ENCODE assay signal across 16 mouse cellular contexts in the genomic region with DNA sequence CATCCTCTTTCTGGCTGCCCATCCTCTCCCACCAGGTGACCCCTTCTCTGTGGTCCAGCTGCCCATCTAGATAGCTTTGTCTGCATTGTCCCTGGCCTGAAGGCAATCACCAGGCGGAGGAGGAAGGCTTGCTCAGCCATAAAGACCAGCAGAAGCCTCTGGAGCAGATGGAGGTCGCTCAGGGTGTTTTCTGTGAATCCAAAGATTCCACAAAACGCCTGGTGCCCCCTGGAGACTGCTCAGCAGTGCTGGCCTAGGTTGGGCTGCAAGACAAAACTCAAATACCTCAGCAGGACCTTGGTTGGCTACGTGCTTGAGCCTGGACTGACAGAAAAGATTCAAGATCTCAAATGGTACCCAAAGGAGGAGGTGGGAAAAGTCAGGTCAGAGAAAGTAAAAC.
DNase-seq lines count a peak whose midpoint lies in the region; ATAC-seq and TF ChIP-seq lines count a peak whose summit lies in the region.
"Had no signal": no experiment of that assay in that cellular context is flagged by ENCODE, and none has a peak within 500 bp of the region (broad histone marks: within the 10 kb centered on the region; RNA-seq: fewer than 3 reads in every experiment).

No protein-coding gene starts in this region.

- H3K36me3 ChIP-seq in kidney, embryonic 16.5 days (ENCODE audit: insufficient read depth, low read length), result peaks cover 5% of the 10 kb centered on the region; the same call in 1 of the 2 replicates
- H3K36me3 ChIP-seq in midbrain, embryonic 12.5 days, result no peaks in the 10 kb centered on the region
- peaks cover 13% of the 10 kb centered on the region for H3K36me3 ChIP-seq in midbrain, embryonic 13.5 days

- WGBS in kidney, embryonic 16.5 days, result 34% methylated on average over 4 of the region's 4 CpGs
- 38% methylated on average over 4 of the region's 4 CpGs for WGBS in midbrain, embryonic 12.5 days
- 48% methylated on average over 4 of the region's 4 CpGs for WGBS in midbrain, embryonic 13.5 days
- 17% methylated on average over 4 of the region's 4 CpGs for WGBS in cerebellum, adult 2 months

- no peak overlapping the region for H3K27ac ChIP-seq in kidney, embryonic 16.5 days (ENCODE audit: low read length)
- no peak overlapping the region for H3K27ac ChIP-seq in midbrain, embryonic 12.5 days (replicated peaks)
- no peak overlapping the region for H3K27ac ChIP-seq in midbrain, embryonic 13.5 days
- H3K27ac ChIP-seq in cerebellum, adult 2 months (ENCODE audit: insufficient read depth, low read length), result no peak overlapping the region
- H3K27ac ChIP-seq: forebrain, embryonic 15.5 days; heart, adult 2 months; hindbrain, embryonic 13.5 days had no signal

- peak; percentile 27; the same call in 1 of the 2 replicates for TF ChIP-seq CTCF in brain, embryonic 14.5 days (IDR thresholded peaks at IDR 0.05; ENCODE audit: borderline replicate concordance, extremely low read depth, insufficient read depth, insufficient read length)
- TF ChIP-seq CTCF in cerebellum, adult 2 months (IDR thresholded peaks at IDR 0.05; ENCODE audit: borderline replicate concordance, insufficient read depth, low read depth, low read length), result no peak

- no peaks in the 10 kb centered on the region for H3K9me3 ChIP-seq in kidney, embryonic 16.5 days (ENCODE audit: low read length)
- no peaks in the 10 kb centered on the region for H3K9me3 ChIP-seq in midbrain, embryonic 12.5 days
- no peaks in the 10 kb centered on the region for H3K9me3 ChIP-seq in midbrain, embryonic 13.5 days
- H3K9me3 ChIP-seq: forebrain, embryonic 15.5 days; hindbrain, embryonic 13.5 days had no signal

- no peak for TF ChIP-seq POLR2A in brain, embryonic 14.5 days (IDR thresholded peaks at IDR 0.05; ENCODE audit: borderline replicate concordance, extremely low read depth, insufficient read depth, insufficient read length, poor library complexity, severe bottlenecking)
- no peak for TF ChIP-seq POLR2A in cerebellum, adult 2 months (IDR thresholded peaks at IDR 0.05; ENCODE audit: borderline replicate concordance, insufficient read depth, low read length)

- H3K4me1 ChIP-seq in kidney, embryonic 16.5 days (ENCODE audit: insufficient read depth, low read length), result peaks cover 24% of the 10 kb centered on the region
- peaks cover 20% of the 10 kb centered on the region for H3K4me1 ChIP-seq in midbrain, embryonic 12.5 days
- H3K4me1 ChIP-seq in midbrain, embryonic 13.5 days (replicated peaks), result peaks cover 23% of the 10 kb centered on the region
- H3K4me1 ChIP-seq in cerebellum, adult 2 months (ENCODE audit: control insufficient read depth, insufficient read depth, low read length), result peaks cover 50% of the 10 kb centered on the region

- DNase-seq in kidney, adult 11 months, result no peak
- peak; percentile 48 for DNase-seq in brain, embryonic 14.5 days (ENCODE audit: low read depth)
- peak; percentile 24 for DNase-seq in retina, postnatal 1 day
- no peak for DNase-seq in cerebellum, adult 2 months
- DNase-seq: cerebellum, adult 11 months; cerebellum, postnatal 36 days; heart, adult 2 months; lung, postnatal 14 days; thymus, adult 2 months had no signal

- no peaks in the 10 kb centered on the region for H3K27me3 ChIP-seq in kidney, embryonic 16.5 days (ENCODE audit: insufficient read depth, low read length)
- peaks cover 54% of the 10 kb centered on the region for H3K27me3 ChIP-seq in midbrain, embryonic 12.5 days
- H3K27me3 ChIP-seq in midbrain, embryonic 13.5 days, result peaks cover 36% of the 10 kb centered on the region
- no peaks in the 10 kb centered on the region for H3K27me3 ChIP-seq in cerebellum, adult 2 months (ENCODE audit: control insufficient read depth, insufficient read depth, low read length)
- H3K27me3 ChIP-seq: forebrain, embryonic 15.5 days had no signal

- no peak overlapping the region for H3K4me3 ChIP-seq in kidney, embryonic 16.5 days (ENCODE audit: low read length)
- no peak overlapping the region for H3K4me3 ChIP-seq in midbrain, embryonic 12.5 days
- H3K4me3 ChIP-seq in midbrain, embryonic 13.5 days (replicated peaks), result no peak overlapping the region
- no peak overlapping the region for H3K4me3 ChIP-seq in cerebellum, adult 2 months (replicated peaks; ENCODE audit: insufficient read depth, low read depth, low read length)
- H3K4me3 ChIP-seq: forebrain, embryonic 15.5 days; heart, adult 2 months; hindbrain, embryonic 13.5 days had no signal

- H3K9ac ChIP-seq in kidney, embryonic 16.5 days (replicated peaks; ENCODE audit: low read length), result no peak overlapping the region
- no peak overlapping the region for H3K9ac ChIP-seq in midbrain, embryonic 12.5 days (replicated peaks)
- no peak overlapping the region for H3K9ac ChIP-seq in midbrain, embryonic 13.5 days (replicated peaks)
- H3K9ac ChIP-seq: forebrain, embryonic 15.5 days; hindbrain, embryonic 13.5 days had no signal

- ATAC-seq in kidney, embryonic 16.5 days (ENCODE audit: low FRiP score, low TSS enrichment), result peak; percentile 28; the same call in 1 of the 2 replicates
- peak; percentile 17; the same call in 1 of the 2 replicates for ATAC-seq in midbrain, embryonic 12.5 days (ENCODE audit: low FRiP score, low read depth)
- ATAC-seq in midbrain, embryonic 13.5 days, result no peak
- ATAC-seq: activated CD4-positive, CD25-positive, alpha-beta regulatory T cell, adult 4 months; CD4-positive, CD25-positive, alpha-beta regulatory T cell, adult 4 months had no signal

- no peak overlapping the region for H3K4me2 ChIP-seq in kidney, embryonic 16.5 days (replicated peaks; ENCODE audit: low read depth, low read length)
- H3K4me2 ChIP-seq in midbrain, embryonic 12.5 days (replicated peaks), result no peak overlapping the region
- no peak overlapping the region for H3K4me2 ChIP-seq in midbrain, embryonic 13.5 days (replicated peaks)
- H3K4me2 ChIP-seq: forebrain, embryonic 15.5 days; hindbrain, embryonic 13.5 days had no signal

Comparison
In these comparisons a context has a peak if more than half of its experiments do, and no peak if none do; other contexts are left out.
1. DNase-seq: peak in brain, embryonic 14.5 days (single experiment) and retina, postnatal 1 day (single experiment); none in kidney, adult 11 months (single experiment) and cerebellum, adult 2 months (0 of 2).